Mouse (Mus musculus) limb, embryonic 11.5 days (tissue): ENCODE measurements around the gene Mitf. TPM values are rescaled to one million over a fixed set of nuclear protein-coding genes. Genes with fewer than 3 reads are reported as not detected.

Source experiments
- ATAC-seq: fragments of 200-750 bp; cut with Nextera tagmentation; 2 replicates; pipeline ENCODE4 v1.8.0; 2017; ENCODE audit warnings: low read depth; ENCODE audit not compliant: insufficient number of reproducible peaks, low FRiP score, low TSS enrichment
- DNase-seq: peaks from one replicate; pipeline ENCODE4 v3.0.0-alpha.2; 2015; ENCODE audit warnings: low spot score
- H3K27ac ChIP-seq: fragments of 300-500 bp; sonication (generic); replicated peaks from 2 replicates; pipeline ENCODE4 v1.5.1; 2014; ENCODE audit warnings: low read depth, mild to moderate bottlenecking, low read length
- H3K27me3 ChIP-seq: fragments of 300-500 bp; sonication (generic); 2 replicates; pipeline ENCODE4 v1.6.1; 2014; ENCODE audit warnings: mild to moderate bottlenecking, low read length, mixed read lengths; ENCODE audit not compliant: control insufficient read depth, insufficient read depth
- H3K36me3 ChIP-seq: fragments of 300-500 bp; sonication (generic); 2 replicates; pipeline ENCODE4 v1.6.1; 2014; ENCODE audit warnings: mild to moderate bottlenecking, low read length, moderate library complexity, mixed read lengths; ENCODE audit not compliant: control insufficient read depth, insufficient read depth
- H3K4me1 ChIP-seq: fragments of 300-500 bp; sonication (generic); 2 replicates; pipeline ENCODE4 v1.6.1; 2014; ENCODE audit warnings: low read length, mixed read lengths; ENCODE audit not compliant: control insufficient read depth, insufficient read depth
- H3K4me2 ChIP-seq: fragments of 300-500 bp; sonication (generic); 2 replicates; pipeline ENCODE4 v1.6.1; 2014; ENCODE audit warnings: low read depth, mild to moderate bottlenecking, moderate library complexity; ENCODE audit not compliant: severe bottlenecking
- H3K4me3 ChIP-seq: fragments of 300-500 bp; sonication (generic); 2 replicates; pipeline ENCODE4 v1.5.1; 2014; ENCODE audit warnings: low read depth, low read length
- H3K9ac ChIP-seq: fragments of 300-500 bp; sonication (generic); 2 replicates; pipeline ENCODE4 v1.6.1; 2014; ENCODE audit warnings: mild to moderate bottlenecking, low read length
- H3K9me3 ChIP-seq: fragments of 300-500 bp; sonication (generic); 2 replicates; pipeline ENCODE4 v1.6.1; 2016; ENCODE audit warnings: low read length; ENCODE audit not compliant: control insufficient read depth
- WGBS: fragments of 180-500 bp; shearing (Covaris S2); extraction: QIAGEN DNeasy Blood & Tissue Kit; methylation state at CpG from one replicate; pipeline ENCODE4 v1.1.7; 2014; 5-methylcytosine and 5-hydroxymethylcytosine counted together
- polyA plus RNA-seq: library from polyadenylated mRNA; unstranded; fragments of >200 nt; fragmentation: Nextera tagmentation; extraction: Ambion mirVana; gene quantifications from 2 replicates; pipeline ENCODE4 v1.2.1, GENCODE M21; 2014

Gene Mitf
- polyA plus RNA-seq, 1 experiment from 2014 or later, result 1.1 TPM

- Histone ChIP-seq H3K4me3 (no peak overlapping the region), H3K27ac (no peak overlapping the region), H3K4me1 (peaks cover 2% of the 10 kb centered on the region), H3K9me3 (no peaks in the 10 kb centered on the region), H3K4me2 (no peak overlapping the region), H3K9ac (no peak overlapping the region), H3K27me3 (no peaks in the 10 kb centered on the region), H3K36me3 (no peaks in the 10 kb centered on the region)
- WGBS, result 74% methylated on average over 2 of the region's 2 CpGs
- ATAC-seq (no peak), DNase-seq (no peak)
These were observed 70.1 kb downstream of the Mitf start for GRCm38 (mm10) chr6:97876990-97877389.

DNA sequence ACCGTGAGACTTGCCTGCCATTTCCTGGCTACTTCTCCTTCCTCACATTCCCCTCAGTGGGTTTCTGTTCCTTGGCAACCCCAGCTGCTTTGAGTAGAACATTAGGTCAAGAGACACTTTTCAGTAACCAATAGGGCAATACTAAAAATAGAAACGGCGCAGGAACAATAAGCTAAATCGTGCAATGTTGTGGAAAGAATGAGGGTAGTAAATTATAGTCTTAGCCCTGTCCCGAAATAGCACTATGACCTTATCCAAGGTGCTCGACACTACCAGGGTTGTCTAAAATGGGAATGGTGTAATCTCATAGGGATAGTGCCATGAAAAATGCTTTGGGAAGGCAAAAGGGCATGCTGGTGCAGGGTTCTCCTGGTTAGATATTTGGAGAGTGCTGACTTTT is 70.6 kb downstream of the Mitf start:
- H3K27ac ChIP-seq, result no peak overlapping the region
- no peaks in the 10 kb centered on the region for H3K36me3 ChIP-seq
- no peaks in the 10 kb centered on the region for H3K27me3 ChIP-seq
- ATAC-seq, result no peak
- no peak overlapping the region for H3K4me3 ChIP-seq
- H3K4me2 ChIP-seq, result no peak overlapping the region
- DNase-seq, result no peak
- H3K9ac ChIP-seq, result no peak overlapping the region
- H3K4me1 ChIP-seq, result peaks cover 4% of the 10 kb centered on the region
- 85% methylated on average over 6 of the region's 6 CpGs for WGBS
- H3K9me3 ChIP-seq, result no peaks in the 10 kb centered on the region

DNA sequence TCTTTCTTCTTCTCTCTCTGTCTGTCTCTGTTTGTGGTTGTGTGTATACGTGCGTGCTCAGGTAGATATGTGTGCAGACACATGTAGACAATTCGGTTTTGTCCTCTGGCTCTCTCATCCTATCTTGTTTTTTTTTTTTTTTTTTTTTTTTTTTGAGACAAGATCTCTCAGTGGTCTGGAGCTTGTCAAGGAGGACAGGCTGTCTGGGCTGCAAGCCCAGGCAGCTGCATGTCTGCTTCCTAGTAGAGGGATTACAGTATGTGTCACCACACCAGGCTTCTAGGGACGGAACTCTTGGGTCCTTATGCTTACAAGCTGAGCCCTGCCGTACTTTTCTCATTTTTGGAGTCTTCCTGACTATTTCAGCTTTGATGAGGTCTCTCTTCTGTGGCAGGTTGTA is 73.5 kb downstream of the Mitf start:
- no peak overlapping the region for H3K4me2 ChIP-seq
- 67% methylated on average over 5 of the region's 5 CpGs for WGBS
- no peak for DNase-seq
- H3K36me3 ChIP-seq, result no peaks in the 10 kb centered on the region
- H3K9me3 ChIP-seq, result no peaks in the 10 kb centered on the region
- H3K9ac ChIP-seq, result no peak overlapping the region
- H3K4me1 ChIP-seq, result peaks cover 7% of the 10 kb centered on the region
- no peak overlapping the region for H3K27ac ChIP-seq
- no peak for ATAC-seq
- H3K4me3 ChIP-seq, result no peak overlapping the region
- H3K27me3 ChIP-seq, result no peaks in the 10 kb centered on the region

DNA sequence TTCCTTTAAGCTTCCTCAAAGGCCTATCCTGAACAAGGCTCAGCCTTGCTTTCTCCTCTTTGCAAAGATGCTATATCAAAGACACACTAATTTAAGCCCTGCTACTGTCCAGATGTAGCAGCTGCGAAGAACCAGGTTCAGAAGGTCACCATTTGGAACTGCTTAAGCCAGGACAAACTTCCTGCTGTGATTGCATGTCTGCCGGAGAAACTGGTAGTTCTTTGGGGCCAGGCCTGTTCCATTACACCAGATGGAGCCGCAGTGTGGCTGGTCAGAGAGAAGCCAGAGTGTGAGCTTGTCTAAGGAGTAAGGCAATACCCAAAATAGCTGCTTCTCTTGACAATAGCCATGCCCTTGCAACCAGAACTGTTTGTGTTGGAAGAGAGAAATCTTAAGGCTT is 75.1 kb downstream of the Mitf start:
- H3K27ac ChIP-seq, result no peak overlapping the region
- H3K9me3 ChIP-seq, result no peaks in the 10 kb centered on the region
- 6% methylated on average over 3 of the region's 3 CpGs for WGBS
- H3K9ac ChIP-seq, result no peak overlapping the region
- H3K27me3 ChIP-seq, result no peaks in the 10 kb centered on the region
- DNase-seq (peak; percentile 66), ATAC-seq (no peak)
- H3K36me3 ChIP-seq, result no peaks in the 10 kb centered on the region
- H3K4me2 ChIP-seq, result no peak overlapping the region
- H3K4me3 ChIP-seq, result no peak overlapping the region
- peaks cover 7% of the 10 kb centered on the region for H3K4me1 ChIP-seq

DNA sequence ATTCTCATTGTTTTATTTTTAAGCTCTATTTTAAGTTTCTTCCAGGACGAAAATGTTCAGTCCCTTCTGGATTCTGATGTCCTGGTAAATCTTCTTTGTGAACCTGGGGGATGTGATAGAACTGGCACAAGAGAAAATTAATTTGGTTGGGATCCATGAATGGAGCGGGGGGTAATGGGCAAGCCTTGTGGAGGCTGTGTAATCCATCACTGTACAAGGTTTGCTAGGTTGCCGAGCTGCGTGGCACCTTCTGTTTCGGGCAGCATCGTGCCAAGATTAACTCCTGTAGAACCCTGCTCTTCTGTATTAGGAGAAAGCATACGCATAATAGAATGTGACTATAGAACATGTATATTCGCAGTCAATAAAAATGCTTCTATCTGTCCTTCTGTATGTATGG is 76.1 kb downstream of the Mitf start:
- no peak for ATAC-seq
- no peak overlapping the region for H3K9ac ChIP-seq
- H3K4me2 ChIP-seq, result no peak overlapping the region
- peaks cover 7% of the 10 kb centered on the region for H3K4me1 ChIP-seq
- H3K36me3 ChIP-seq, result no peaks in the 10 kb centered on the region
- H3K9me3 ChIP-seq, result no peaks in the 10 kb centered on the region
- H3K4me3 ChIP-seq, result no peak overlapping the region
- no peak for DNase-seq
- WGBS, result 77% methylated on average over 8 of the region's 8 CpGs
- no peaks in the 10 kb centered on the region for H3K27me3 ChIP-seq
- H3K27ac ChIP-seq, result 0 out of 2 replicates have a peak overlapping the region, but pooled peaks have one; percentile 31

GRCm38 (mm10) chr6:97883496-97883895 is 76.6 kb downstream of the Mitf start:
- Histone ChIP-seq H3K4me1 (peaks cover 7% of the 10 kb centered on the region), H3K27ac (peak overlapping the region; percentile 31; the same call in 1 of the 2 replicates), H3K9me3 (no peaks in the 10 kb centered on the region), H3K27me3 (no peaks in the 10 kb centered on the region), H3K4me3 (no peak overlapping the region), H3K36me3 (no peaks in the 10 kb centered on the region), H3K4me2 (no peak overlapping the region), H3K9ac (no peak overlapping the region)
- DNase-seq, result peak; percentile 52
- ATAC-seq, result peak; percentile 26; the same call in 1 of the 2 replicates
- WGBS, result 17% methylated on average over 2 of the region's 2 CpGs

- no peak for ATAC-seq
- peaks cover 7% of the 10 kb centered on the region for H3K4me1 ChIP-seq
- DNase-seq, result no peak
- no peak overlapping the region for H3K27ac ChIP-seq
- H3K27me3 ChIP-seq, result no peaks in the 10 kb centered on the region
- H3K4me2 ChIP-seq, result no peak overlapping the region
- no peaks in the 10 kb centered on the region for H3K9me3 ChIP-seq
- H3K4me3 ChIP-seq, result no peak overlapping the region
- 84% methylated on average over 4 of the region's 4 CpGs for WGBS
- no peak overlapping the region for H3K9ac ChIP-seq
- H3K36me3 ChIP-seq, result no peaks in the 10 kb centered on the region
These were observed 78.1 kb downstream of the Mitf start for GRCm38 (mm10) chr6:97884971-97885370.

GRCm38 (mm10) chr6:97885606-97886005 is 78.8 kb downstream of the Mitf start:
- no peak for DNase-seq
- Histone ChIP-seq H3K9ac (no peak overlapping the region), H3K27me3 (no peaks in the 10 kb centered on the region), H3K4me3 (no peak overlapping the region), H3K27ac (no peak overlapping the region), H3K4me2 (no peak overlapping the region), H3K36me3 (no peaks in the 10 kb centered on the region), H3K9me3 (no peaks in the 10 kb centered on the region), H3K4me1 (peaks cover 7% of the 10 kb centered on the region)
- WGBS, result 74% methylated on average over 3 of the region's 3 CpGs
- no peak for ATAC-seq

- Histone ChIP-seq H3K9ac (no peak overlapping the region), H3K36me3 (no peaks in the 10 kb centered on the region), H3K4me3 (no peak overlapping the region), H3K27me3 (no peaks in the 10 kb centered on the region), H3K4me1 (peaks cover 2% of the 10 kb centered on the region; the same call in 1 of the 2 replicates), H3K9me3 (no peaks in the 10 kb centered on the region), H3K27ac (no peak overlapping the region), H3K4me2 (no peak overlapping the region)
- ATAC-seq (no peak), DNase-seq (no peak)
- 82% methylated on average over 4 of the region's 4 CpGs for WGBS
These were observed 81.0 kb downstream of the Mitf start for GRCm38 (mm10) chr6:97887893-97888292.
